Mouse (Mus musculus) limb, embryonic 14.5 days (tissue): ENCODE measurements around the gene Rad51. TPM values are rescaled to one million over a fixed set of nuclear protein-coding genes. Genes with fewer than 3 reads are reported as not detected.
A peak's percentile ranks its signal among the peaks of the same experiment; 100 is the strongest.

Source experiments
- ATAC-seq: fragments of 200-750 bp; cut with Nextera tagmentation; 2 replicates; pipeline ENCODE4 v1.8.0; 2017; ENCODE audit warnings: low read depth, moderate number of reproducible peaks, moderate TSS enrichment; ENCODE audit not compliant: low FRiP score
- DNase-seq: peaks from one replicate; pipeline ENCODE4 v3.0.0-alpha.2; 2015; ENCODE audit warnings: low spot score
- H3K27ac ChIP-seq: fragments of 300-500 bp; sonication (generic); replicated peaks from 2 replicates; pipeline ENCODE4 v1.5.1; 2014; ENCODE audit warnings: low read depth, mild to moderate bottlenecking, low read length, moderate library complexity, mixed read lengths
- H3K27me3 ChIP-seq: fragments of 300-500 bp; sonication (generic); 2 replicates; pipeline ENCODE4 v1.6.1; 2014; ENCODE audit warnings: low read length, mixed read lengths; ENCODE audit not compliant: control insufficient read depth, insufficient read depth
- H3K36me3 ChIP-seq: fragments of 300-500 bp; sonication (generic); 2 replicates; pipeline ENCODE4 v1.6.1; 2014; ENCODE audit warnings: mild to moderate bottlenecking, low read length, moderate library complexity, mixed read lengths; ENCODE audit not compliant: control insufficient read depth, insufficient read depth
- H3K4me1 ChIP-seq: fragments of 300-500 bp; sonication (generic); 2 replicates; pipeline ENCODE4 v1.6.1; 2014; ENCODE audit warnings: antibody characterized with exemption, low read length, mixed read lengths; ENCODE audit not compliant: control insufficient read depth, insufficient read depth
- H3K4me2 ChIP-seq: fragments of 300-500 bp; sonication (generic); replicated peaks from 2 replicates; pipeline ENCODE4 v1.6.1; 2014; ENCODE audit warnings: low read depth, mild to moderate bottlenecking, low read length, moderate library complexity; ENCODE audit not compliant: severe bottlenecking
- H3K4me3 ChIP-seq: fragments of 300-500 bp; sonication (generic); replicated peaks from 2 replicates; pipeline ENCODE4 v1.5.1; 2014; ENCODE audit warnings: low read length
- H3K9ac ChIP-seq: fragments of 300-500 bp; sonication (generic); 2 replicates; pipeline ENCODE4 v1.6.1; 2014; ENCODE audit warnings: mild to moderate bottlenecking, low read depth, low read length, moderate library complexity; ENCODE audit not compliant: severe bottlenecking
- H3K9me3 ChIP-seq: fragments of 300-500 bp; sonication (generic); 2 replicates; pipeline ENCODE4 v1.6.1; 2016; ENCODE audit warnings: low read length; ENCODE audit not compliant: control insufficient read depth
- POLR2A ChIP-seq: fragments of 200-500 bp; IDR thresholded peaks from 2 replicates; pipeline ENCODE4 v1.8.0; 2012; ENCODE audit warnings: inconsistent platforms, mild to moderate bottlenecking, moderate library complexity, borderline replicate concordance; ENCODE audit not compliant: insufficient read depth, insufficient read length; ENCODE audit errors: extremely low read depth
- WGBS: fragments of 180-500 bp; shearing (Covaris S2); extraction: QIAGEN DNeasy Blood & Tissue Kit; methylation state at CpG from one replicate; pipeline ENCODE4 v1.1.7; 2014; 5-methylcytosine and 5-hydroxymethylcytosine counted together
- polyA plus RNA-seq, 2 experiments: library from polyadenylated mRNA; depleted of rRNA in 1 of 2; stranded (reverse) in 1 of 2; unstranded in 1 of 2; fragments of >200 nt; fragmentation: Nextera tagmentation in 1 of 2; extraction: Ambion mirVana in 1 of 2; gene quantifications; 2 replicates each; pipeline versions ENCODE4 v1.2.1 to v1.2.3; 2012 to 2014

Gene Rad51
- polyA plus RNA-seq, 2 experiments = 38.6 to 41.5 TPM

DNA sequence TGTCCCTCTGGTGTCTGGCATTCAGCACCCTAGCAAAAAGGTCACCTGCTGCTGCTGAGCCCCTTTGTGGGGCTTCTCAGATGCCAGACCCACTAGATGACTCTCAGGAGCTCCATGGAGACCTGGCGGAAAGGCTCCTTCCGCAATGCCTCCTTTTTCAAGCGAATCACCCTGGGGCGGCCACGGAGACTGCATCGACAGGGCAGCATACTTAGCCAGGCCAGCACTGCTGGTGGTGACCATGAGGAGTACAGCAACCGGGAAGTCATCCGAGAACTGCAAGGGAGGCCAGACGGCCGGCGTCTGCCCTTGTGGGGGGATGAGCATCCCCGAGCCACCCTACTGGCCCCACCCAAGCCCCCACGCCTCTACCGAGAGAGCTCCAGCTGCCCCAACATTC lies 62.3 kb downstream of the Rad51 start:
- H3K27me3 ChIP-seq = no peaks in the 10 kb centered on the region
- H3K4me3 ChIP-seq = no peak overlapping the region
- H3K9me3 ChIP-seq = no peaks in the 10 kb centered on the region
- ATAC-seq = no peak
- H3K4me1 ChIP-seq = peaks cover 6% of the 10 kb centered on the region; the same call in 1 of the 2 replicates
- H3K36me3 ChIP-seq = peaks cover 37% of the 10 kb centered on the region
- no peak for DNase-seq
- TF ChIP-seq POLR2A = no peak
- no peak overlapping the region for H3K4me2 ChIP-seq
- no peak overlapping the region; the same call in 1 of the 2 replicates for H3K9ac ChIP-seq
- H3K27ac ChIP-seq = no peak overlapping the region
- 63% methylated on average over 14 of the region's 14 CpGs for WGBS

DNA sequence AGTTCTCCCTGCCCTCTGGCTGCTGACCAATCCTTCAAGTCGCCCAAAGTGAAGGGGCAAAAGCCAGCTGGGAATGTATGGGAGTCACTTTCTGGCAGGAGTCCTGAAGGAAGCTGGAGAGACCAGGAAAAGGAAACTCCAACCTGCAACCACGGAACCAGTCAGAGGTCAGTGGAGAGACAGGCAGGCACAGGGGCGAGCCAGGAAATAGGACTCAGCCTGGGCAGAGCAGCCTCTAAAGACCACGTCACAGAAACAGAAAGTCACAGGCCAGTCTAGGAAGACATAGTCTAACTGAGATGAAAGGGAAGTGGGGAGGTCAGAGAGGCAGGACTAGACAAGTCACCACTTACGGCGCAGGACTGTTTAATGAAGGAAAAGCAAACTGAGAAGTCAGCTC lies 63.0 kb downstream of the Rad51 start:
- TF ChIP-seq POLR2A = no peak
- H3K4me1 ChIP-seq = peaks cover 6% of the 10 kb centered on the region; the same call in 1 of the 2 replicates
- H3K4me3 ChIP-seq = no peak overlapping the region
- ATAC-seq = no peak
- no peak overlapping the region for H3K27ac ChIP-seq
- peaks cover 44% of the 10 kb centered on the region for H3K36me3 ChIP-seq
- H3K9ac ChIP-seq = no peak overlapping the region; the same call in 1 of the 2 replicates
- no peaks in the 10 kb centered on the region for H3K27me3 ChIP-seq
- H3K4me2 ChIP-seq = no peak overlapping the region
- WGBS = 59% methylated on average over 6 of the region's 6 CpGs
- DNase-seq = no peak
- H3K9me3 ChIP-seq = no peaks in the 10 kb centered on the region

DNA sequence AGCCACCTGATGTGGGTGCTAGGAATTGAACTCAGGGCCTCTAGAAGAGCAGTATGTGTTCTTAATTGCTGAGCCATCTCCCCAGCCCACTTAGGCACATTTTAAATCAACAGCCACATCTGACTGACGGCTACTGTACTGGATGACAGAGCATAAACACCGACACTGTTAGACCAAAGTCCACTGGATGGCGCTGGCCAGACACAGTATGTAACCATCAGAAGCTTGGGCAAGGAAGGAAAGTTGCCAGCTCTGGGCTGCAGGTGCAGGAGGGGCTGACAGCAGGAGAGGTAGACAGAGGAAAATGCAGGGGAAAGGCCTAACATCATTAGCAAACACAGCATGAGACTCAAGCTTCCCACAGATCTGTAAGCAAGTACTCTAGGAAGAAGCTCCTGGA lies 64.2 kb downstream of the Rad51 start:
- Histone ChIP-seq H3K36me3 (peaks cover 48% of the 10 kb centered on the region), H3K4me3 (no peak overlapping the region), H3K9me3 (no peaks in the 10 kb centered on the region), H3K9ac (no peak overlapping the region), H3K27me3 (no peaks in the 10 kb centered on the region), H3K27ac (no peak overlapping the region), H3K4me2 (no peak overlapping the region), H3K4me1 (peaks cover 6% of the 10 kb centered on the region; the same call in 1 of the 2 replicates)
- DNase-seq (no peak), ATAC-seq (no peak)
- no peak for TF ChIP-seq POLR2A
- 53% methylated on average over 3 of the region's 3 CpGs for WGBS

DNA sequence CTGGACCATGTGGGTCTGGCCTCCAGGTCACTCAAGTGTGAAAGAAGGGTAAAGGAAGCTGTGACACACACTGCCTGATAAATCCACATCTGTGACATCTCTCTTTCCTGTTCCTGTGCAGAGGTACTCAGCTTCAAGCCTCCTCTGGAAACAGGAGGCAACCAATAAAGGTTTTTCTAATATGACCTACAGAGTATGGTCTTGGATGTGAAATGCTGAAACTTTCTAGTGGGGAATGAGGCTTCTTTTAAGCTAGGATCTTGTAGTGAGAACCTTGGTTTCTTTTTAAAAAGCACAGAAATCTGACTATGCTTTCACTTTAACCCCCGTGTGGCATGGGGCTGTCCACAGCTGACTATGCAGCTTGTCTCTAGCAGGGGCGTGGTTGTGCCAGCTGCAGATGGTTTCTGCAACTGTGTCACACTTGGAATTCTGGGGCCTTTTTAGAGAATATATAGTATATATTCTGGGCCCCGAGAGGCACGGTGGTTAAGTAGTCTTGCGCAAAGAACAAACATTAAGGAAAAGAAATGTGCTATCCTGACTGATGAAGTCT lies 64.9 kb downstream of the Rad51 start:
- ATAC-seq = no peak
- H3K4me3 ChIP-seq = no peak overlapping the region
- DNase-seq = no peak
- no peak overlapping the region for H3K9ac ChIP-seq
- TF ChIP-seq POLR2A = no peak
- H3K27ac ChIP-seq = no peak overlapping the region
- WGBS = 87% methylated on average over 5 of the region's 5 CpGs
- peaks cover 6% of the 10 kb centered on the region; the same call in 1 of the 2 replicates for H3K4me1 ChIP-seq
- H3K4me2 ChIP-seq = no peak overlapping the region
- H3K27me3 ChIP-seq = no peaks in the 10 kb centered on the region
- no peaks in the 10 kb centered on the region for H3K9me3 ChIP-seq
- H3K36me3 ChIP-seq = peaks cover 43% of the 10 kb centered on the region

DNA sequence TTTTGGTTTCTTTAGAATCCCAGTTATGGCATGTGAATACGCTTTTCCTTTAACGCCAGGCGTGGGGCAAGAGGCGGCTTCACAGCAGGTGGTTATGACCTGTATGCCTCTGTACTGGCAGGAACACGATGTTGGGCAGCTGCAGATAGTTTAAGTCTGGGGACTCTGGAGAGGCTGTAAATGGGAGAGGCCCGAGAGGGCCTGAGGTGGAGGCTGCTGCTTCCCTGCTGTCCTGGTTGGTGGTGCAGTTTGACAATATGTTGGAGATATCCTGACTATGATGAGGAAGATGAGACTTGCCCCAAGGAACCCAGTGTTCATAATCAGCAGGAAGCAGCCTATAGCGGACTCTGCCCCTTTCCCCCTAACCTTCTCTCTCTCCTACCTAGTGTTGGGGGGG lies 70.3 kb downstream of the Rad51 start:
- DNase-seq = no peak
- Histone ChIP-seq H3K36me3 (peaks cover 58% of the 10 kb centered on the region), H3K9me3 (no peaks in the 10 kb centered on the region), H3K27me3 (no peaks in the 10 kb centered on the region), H3K4me2 (no peak overlapping the region), H3K27ac (no peak overlapping the region), H3K4me1 (no peaks in the 10 kb centered on the region), H3K9ac (no peak overlapping the region), H3K4me3 (no peak overlapping the region)
- TF ChIP-seq POLR2A = no peak
- WGBS = 62% methylated on average over 7 of the region's 7 CpGs
- no peak for ATAC-seq

DNA sequence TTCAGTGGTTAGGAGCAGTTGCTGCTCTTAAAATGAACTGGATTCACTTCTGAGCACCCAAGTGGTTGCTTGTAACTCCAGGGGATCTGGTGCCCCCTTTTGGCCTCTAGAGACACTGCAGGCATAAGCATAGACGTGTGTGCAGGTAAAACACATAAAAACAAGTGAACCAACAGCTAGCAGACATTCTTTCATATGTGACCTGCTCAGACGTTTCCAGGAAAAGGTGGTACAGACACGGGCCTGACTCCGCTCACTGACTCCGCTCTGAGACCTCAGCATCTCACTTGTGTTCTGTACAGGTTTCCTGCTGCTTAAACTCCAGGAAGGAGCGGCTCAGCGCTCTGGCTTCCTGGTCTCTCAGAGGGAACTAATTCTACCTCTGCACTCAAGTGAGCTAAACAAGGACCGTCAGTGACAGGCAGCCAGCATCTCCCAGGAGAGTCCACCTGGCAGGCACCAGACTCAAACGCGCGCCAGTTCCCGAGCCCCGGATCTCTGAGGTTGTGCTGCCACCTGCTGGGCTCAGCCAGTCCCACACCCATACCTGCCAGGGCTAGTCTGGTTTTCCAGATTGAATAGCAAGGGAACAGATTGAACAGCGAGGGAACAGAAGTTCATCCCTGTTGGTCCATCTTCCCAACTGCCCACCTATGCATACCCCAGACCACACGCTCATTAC lies 76.6 kb downstream of the Rad51 start:
- H3K36me3 ChIP-seq = peaks cover 22% of the 10 kb centered on the region
- H3K9ac ChIP-seq = no peak overlapping the region
- no peaks in the 10 kb centered on the region for H3K9me3 ChIP-seq
- peak overlapping the region; percentile 36 for H3K4me3 ChIP-seq
- 0 out of 2 replicates have a peak, but pooled peaks cover 3% of the 10 kb centered on the region for H3K4me1 ChIP-seq
- H3K4me2 ChIP-seq = peak overlapping the region; percentile 66
- 0 out of 2 replicates have a peak, but pooled peaks have one; percentile 13 for TF ChIP-seq POLR2A
- DNase-seq = peak; percentile 81
- H3K27ac ChIP-seq = no peak overlapping the region
- 9% methylated on average over 15 of the region's 15 CpGs for WGBS
- peak; percentile 88 for ATAC-seq
- H3K27me3 ChIP-seq = no peaks in the 10 kb centered on the region
